Mouse (Mus musculus): ENCODE results near the gene Prpf3.

DNA sequence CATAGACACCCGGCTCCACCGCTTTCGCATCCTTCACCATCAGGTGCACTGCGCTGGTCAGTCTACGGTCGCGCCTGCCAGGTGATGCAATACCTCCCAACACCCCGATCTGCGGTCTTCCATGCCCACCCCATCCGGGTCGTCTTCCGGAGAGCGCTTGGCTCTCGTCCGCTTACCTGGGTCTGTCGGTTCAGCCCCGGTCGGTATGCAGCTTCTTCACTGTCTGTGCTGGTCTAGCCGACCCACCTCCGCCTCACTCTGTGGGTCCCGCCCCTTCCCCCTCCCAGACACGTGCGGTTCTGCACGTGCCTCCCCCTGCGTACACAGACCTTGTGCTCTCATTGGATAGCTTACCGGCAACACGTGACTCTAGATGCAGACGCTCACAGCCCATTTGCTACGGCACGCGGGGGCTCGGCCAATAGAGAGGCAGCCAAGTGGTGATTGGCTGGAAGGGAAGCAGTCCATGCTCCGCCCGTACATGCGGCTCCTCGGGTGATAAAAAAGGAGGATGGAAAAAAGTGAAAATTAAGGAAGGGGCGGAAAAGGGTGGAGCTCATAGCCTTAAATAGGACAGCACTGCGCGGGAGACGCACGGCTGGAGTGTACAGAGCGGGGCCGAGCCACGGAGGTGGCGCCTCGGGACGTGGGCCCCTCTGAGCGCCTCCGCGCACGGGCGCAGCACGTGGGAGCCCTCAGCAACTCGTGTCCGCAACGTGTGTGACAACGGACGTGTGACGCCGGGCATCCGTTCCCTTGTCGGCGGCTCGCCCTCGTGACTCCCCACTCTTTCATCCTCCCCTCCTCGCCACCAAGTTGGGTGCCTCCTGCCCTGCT is 26.5 kb upstream of the Prpf3 start, which contains the start of gene Ciart:
- peak; percentile 73 for TF ChIP-seq POLR2A (IDR thresholded peaks at IDR 0.05; ENCODE audit: low read depth, low read length)
- no peak for TF ChIP-seq CTCF (IDR thresholded peaks at IDR 0.05; ENCODE audit: borderline replicate concordance, insufficient read depth, low read length)

Measured in embryonic fibroblast, embryonic 13.5 days (primary cell).